Mouse (Mus musculus): Measurements from ENCODE around the gene Rpl18. TPM values are rescaled to one million over a fixed set of nuclear protein-coding genes. Genes with fewer than 3 reads are reported as not detected.

Rpl18 gene
- polyA plus RNA-seq, 1 experiment from 2014 or later = 1,469 TPM

DNA sequence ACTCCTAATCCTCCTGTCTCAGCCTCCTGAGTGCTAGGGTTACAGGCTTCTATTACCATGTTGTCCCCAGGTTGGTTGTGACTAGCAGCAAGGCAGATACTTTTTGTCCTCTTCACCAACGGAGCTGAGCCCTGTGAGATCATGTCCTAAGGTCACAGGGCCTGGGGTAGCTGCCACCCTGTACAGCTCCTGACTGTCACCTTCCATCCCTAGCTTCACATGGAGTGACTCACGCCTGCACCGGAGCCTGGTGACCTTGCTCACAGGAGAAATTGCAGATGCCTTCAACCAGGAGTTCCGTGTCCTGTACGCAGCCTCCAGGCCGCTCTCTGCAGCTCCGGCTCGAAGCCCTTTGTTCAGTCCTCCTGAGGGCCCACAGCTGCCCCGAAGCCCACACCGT, 11.2 kb downstream of the Rpl18 start:
- Histone ChIP-seq H3K9me3 (ENCODE audit: control insufficient read depth, low read length) (no peaks in the 10 kb centered on the region), H3K4me1 (replicated peaks; ENCODE audit: control insufficient read depth, insufficient read depth, low read length) (peaks cover 15% of the 10 kb centered on the region), H3K9ac (ENCODE audit: low read depth, low read length) (no peak overlapping the region), H3K4me2 (no peak overlapping the region), H3K36me3 (ENCODE audit: control insufficient read depth, insufficient read depth, low read length) (peaks cover 50% of the 10 kb centered on the region), H3K27ac (ENCODE audit: low read depth, low read length) (no peak overlapping the region), H3K27me3 (replicated peaks; ENCODE audit: control insufficient read depth, insufficient read depth, low read length) (no peaks in the 10 kb centered on the region), H3K4me3 (ENCODE audit: low read depth, low read length) (no peak overlapping the region)
- WGBS = 91% methylated on average over 10 of the region's 10 CpGs
- ATAC-seq (replicated peaks; ENCODE audit: low FRiP score) (no peak), DNase-seq (ENCODE audit: low spot score) (no peak)

- WGBS = 77% methylated on average over 3 of the region's 3 CpGs
- H3K27ac ChIP-seq (ENCODE audit: low read depth, low read length) = no peak overlapping the region
These were observed 12.4 kb downstream of the Rpl18 start for GRCm38 (mm10) chr7:45727625-45728024.

DNA sequence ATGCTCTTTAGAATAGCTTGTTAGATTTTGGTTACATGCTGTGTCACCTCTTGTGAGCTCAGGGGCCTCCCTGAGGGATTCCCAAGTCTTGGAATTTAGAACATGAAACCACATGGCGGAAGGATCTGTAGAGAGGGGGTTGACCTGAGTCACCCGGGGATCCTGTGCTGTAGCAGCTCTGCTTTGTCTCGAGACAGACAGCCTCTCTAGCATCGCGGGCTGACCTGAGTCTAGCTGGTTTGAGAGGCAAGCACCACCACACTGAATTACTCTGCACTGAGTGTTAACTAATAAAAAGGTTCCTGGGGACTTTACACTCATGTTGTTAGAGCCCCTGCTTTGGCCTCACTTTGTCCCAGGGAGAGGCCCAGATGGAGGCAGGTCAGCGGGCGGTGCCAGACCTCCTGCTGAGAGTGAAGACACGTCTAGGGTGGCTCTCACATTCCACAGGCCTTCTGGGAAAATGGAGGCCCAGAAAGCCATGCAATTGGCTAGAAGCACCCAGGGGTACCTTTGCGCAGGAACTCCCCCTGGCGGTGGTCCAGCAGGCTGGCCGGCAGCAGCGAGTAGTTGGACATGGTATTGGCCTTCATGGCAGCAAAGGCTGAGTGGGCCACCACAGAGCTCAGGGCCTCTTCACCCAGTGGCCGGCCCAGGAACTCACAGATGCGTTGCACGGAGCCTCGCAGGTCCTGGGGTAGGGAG, 15.6 kb downstream of the Rpl18 start:
- Histone ChIP-seq H3K9ac (ENCODE audit: low read depth, low read length) (no peak overlapping the region), H3K4me1 (replicated peaks; ENCODE audit: control insufficient read depth, insufficient read depth, low read length) (peaks cover 15% of the 10 kb centered on the region), H3K4me3 (ENCODE audit: low read depth, low read length) (no peak overlapping the region), H3K36me3 (ENCODE audit: control insufficient read depth, insufficient read depth, low read length) (peaks cover 13% of the 10 kb centered on the region; the same call in 1 of the 2 replicates), H3K27me3 (replicated peaks; ENCODE audit: control insufficient read depth, insufficient read depth, low read length) (no peaks in the 10 kb centered on the region), H3K9me3 (ENCODE audit: control insufficient read depth, low read length) (no peaks in the 10 kb centered on the region), H3K27ac (ENCODE audit: low read depth, low read length) (no peak overlapping the region), H3K4me2 (no peak overlapping the region)
- ATAC-seq (replicated peaks; ENCODE audit: low FRiP score) (peak; percentile 34), DNase-seq (ENCODE audit: low spot score) (peak; percentile 75)
- WGBS = 23% methylated on average over 16 of the region's 16 CpGs

More at GRCm38 (mm10) chr7:45727625-45728024, 12.4 kb downstream of the Rpl18 start:
- no peaks in the 10 kb centered on the region for H3K27me3 ChIP-seq (replicated peaks; ENCODE audit: control insufficient read depth, insufficient read depth, low read length)
- H3K36me3 ChIP-seq (ENCODE audit: control insufficient read depth, insufficient read depth, low read length) = peaks cover 38% of the 10 kb centered on the region
- no peak overlapping the region for H3K4me2 ChIP-seq
- ATAC-seq (replicated peaks; ENCODE audit: low FRiP score) (no peak), DNase-seq (ENCODE audit: low spot score) (no peak)
- H3K4me3 ChIP-seq (ENCODE audit: low read depth, low read length) = no peak overlapping the region
- no peak overlapping the region for H3K9ac ChIP-seq (ENCODE audit: low read depth, low read length)
- H3K9me3 ChIP-seq (ENCODE audit: control insufficient read depth, low read length) = no peaks in the 10 kb centered on the region
- peaks cover 15% of the 10 kb centered on the region for H3K4me1 ChIP-seq (replicated peaks; ENCODE audit: control insufficient read depth, insufficient read depth, low read length)

DNA sequence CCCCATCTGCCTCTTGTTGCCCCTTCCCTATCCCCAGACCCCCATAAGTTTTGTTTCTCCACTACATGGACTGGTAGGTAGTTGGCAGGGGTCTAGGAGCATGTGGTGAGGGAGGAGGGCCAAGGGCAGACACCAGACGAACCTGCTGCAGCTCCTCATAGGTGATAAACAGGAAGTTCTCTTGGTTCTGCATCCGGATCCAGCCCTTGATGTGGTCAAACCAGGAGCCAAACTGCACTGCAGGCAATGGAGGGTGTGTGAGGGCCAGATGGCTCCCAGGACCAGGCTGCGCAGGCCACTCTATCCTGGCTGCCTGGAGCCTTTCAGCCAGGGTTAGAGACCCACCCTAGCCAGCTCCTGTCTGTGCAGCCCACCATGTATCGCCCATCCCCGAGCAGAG, 18.2 kb downstream of the Rpl18 start:
- WGBS = 69% methylated on average over 5 of the region's 5 CpGs
- Histone ChIP-seq H3K4me2 (no peak overlapping the region), H3K36me3 (ENCODE audit: control insufficient read depth, insufficient read depth, low read length) (0 out of 2 replicates have a peak, but pooled peaks cover 4% of the 10 kb centered on the region), H3K27ac (ENCODE audit: low read depth, low read length) (no peak overlapping the region), H3K27me3 (replicated peaks; ENCODE audit: control insufficient read depth, insufficient read depth, low read length) (no peaks in the 10 kb centered on the region), H3K9me3 (ENCODE audit: control insufficient read depth, low read length) (no peaks in the 10 kb centered on the region), H3K9ac (ENCODE audit: low read depth, low read length) (no peak overlapping the region), H3K4me1 (replicated peaks; ENCODE audit: control insufficient read depth, insufficient read depth, low read length) (peaks cover 15% of the 10 kb centered on the region), H3K4me3 (ENCODE audit: low read depth, low read length) (no peak overlapping the region)
- no peak for ATAC-seq (replicated peaks; ENCODE audit: low FRiP score)
- no peak for DNase-seq (ENCODE audit: low spot score)

- DNase-seq (ENCODE audit: low spot score) = peak; percentile 69
- ATAC-seq (replicated peaks; ENCODE audit: low FRiP score) = peak; percentile 76
- Histone ChIP-seq H3K27ac (ENCODE audit: low read depth, low read length) (no peak overlapping the region), H3K4me1 (replicated peaks; ENCODE audit: control insufficient read depth, insufficient read depth, low read length) (no peaks in the 10 kb centered on the region), H3K36me3 (ENCODE audit: control insufficient read depth, insufficient read depth, low read length) (no peaks in the 10 kb centered on the region), H3K4me2 (no peak overlapping the region), H3K9ac (ENCODE audit: low read depth, low read length) (no peak overlapping the region), H3K9me3 (ENCODE audit: control insufficient read depth, low read length) (no peaks in the 10 kb centered on the region), H3K27me3 (replicated peaks; ENCODE audit: control insufficient read depth, insufficient read depth, low read length) (no peaks in the 10 kb centered on the region), H3K4me3 (ENCODE audit: low read depth, low read length) (no peak overlapping the region)
- 6% methylated on average over 9 of the region's 9 CpGs for WGBS
These were observed 24.0 kb downstream of the Rpl18 start for GRCm38 (mm10) chr7:45739162-45739763.

DNA sequence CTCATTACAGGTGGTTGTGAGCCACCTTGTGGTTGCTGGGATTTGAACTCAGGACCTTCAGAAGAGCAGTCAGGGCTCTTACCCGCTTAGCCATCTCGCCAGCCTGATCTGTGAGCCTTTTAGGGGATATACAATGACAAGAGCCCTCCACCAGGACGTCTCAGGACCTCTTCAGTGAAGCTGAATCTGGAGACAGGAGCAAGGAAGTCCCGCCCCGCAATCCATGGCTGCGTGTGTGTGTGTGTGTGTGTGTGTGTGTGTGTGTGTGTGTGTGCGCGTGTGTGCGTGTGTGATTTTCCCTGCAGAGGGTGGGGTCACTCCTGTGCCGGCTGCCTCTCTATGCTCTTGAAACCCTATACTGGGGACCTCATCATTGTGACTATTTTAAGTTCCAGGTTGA, 24.6 kb downstream of the Rpl18 start:
- 72% methylated on average over 10 of the region's 10 CpGs for WGBS
- H3K36me3 ChIP-seq (ENCODE audit: control insufficient read depth, insufficient read depth, low read length) = no peaks in the 10 kb centered on the region
- H3K4me3 ChIP-seq (ENCODE audit: low read depth, low read length) = no peak overlapping the region
- DNase-seq (ENCODE audit: low spot score) (no peak), ATAC-seq (replicated peaks; ENCODE audit: low FRiP score) (no peak)
- no peak overlapping the region for H3K9ac ChIP-seq (ENCODE audit: low read depth, low read length)
- no peaks in the 10 kb centered on the region for H3K4me1 ChIP-seq (replicated peaks; ENCODE audit: control insufficient read depth, insufficient read depth, low read length)
- H3K27me3 ChIP-seq (replicated peaks; ENCODE audit: control insufficient read depth, insufficient read depth, low read length) = no peaks in the 10 kb centered on the region
- no peaks in the 10 kb centered on the region for H3K9me3 ChIP-seq (ENCODE audit: control insufficient read depth, low read length)
- H3K4me2 ChIP-seq = no peak overlapping the region
- H3K27ac ChIP-seq (ENCODE audit: low read depth, low read length) = no peak overlapping the region

DNA sequence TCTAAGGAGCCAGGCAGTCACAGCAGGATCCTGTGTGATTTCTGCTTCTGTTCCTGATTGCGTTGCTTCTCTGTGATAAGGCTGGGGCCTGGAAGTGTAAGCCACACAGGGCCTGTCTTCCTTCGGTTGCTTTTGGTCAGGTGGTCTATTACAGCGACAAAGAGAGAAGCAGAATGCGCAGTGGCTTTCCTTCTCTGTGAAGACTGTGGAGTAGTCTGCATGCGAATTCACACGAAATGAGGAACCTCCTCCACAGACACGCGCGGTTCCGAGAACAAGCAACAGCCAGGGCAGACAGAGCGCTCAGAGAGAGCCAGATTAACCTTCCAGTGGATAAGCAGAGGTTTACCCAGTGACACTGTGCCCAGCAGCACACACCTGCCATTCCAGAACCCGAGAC, 26.1 kb downstream of the Rpl18 start:
- Histone ChIP-seq H3K27ac (ENCODE audit: low read depth, low read length) (no peak overlapping the region), H3K27me3 (replicated peaks; ENCODE audit: control insufficient read depth, insufficient read depth, low read length) (no peaks in the 10 kb centered on the region), H3K4me3 (ENCODE audit: low read depth, low read length) (no peak overlapping the region; the same call in 1 of the 2 replicates), H3K9me3 (ENCODE audit: control insufficient read depth, low read length) (no peaks in the 10 kb centered on the region), H3K9ac (ENCODE audit: low read depth, low read length) (no peak overlapping the region), H3K4me2 (peak overlapping the region; percentile 61), H3K36me3 (ENCODE audit: control insufficient read depth, insufficient read depth, low read length) (no peaks in the 10 kb centered on the region), H3K4me1 (replicated peaks; ENCODE audit: control insufficient read depth, insufficient read depth, low read length) (no peaks in the 10 kb centered on the region)
- 58% methylated on average over 12 of the region's 12 CpGs for WGBS
- DNase-seq (ENCODE audit: low spot score) (no peak), ATAC-seq (replicated peaks; ENCODE audit: low FRiP score) (no peak)

DNA sequence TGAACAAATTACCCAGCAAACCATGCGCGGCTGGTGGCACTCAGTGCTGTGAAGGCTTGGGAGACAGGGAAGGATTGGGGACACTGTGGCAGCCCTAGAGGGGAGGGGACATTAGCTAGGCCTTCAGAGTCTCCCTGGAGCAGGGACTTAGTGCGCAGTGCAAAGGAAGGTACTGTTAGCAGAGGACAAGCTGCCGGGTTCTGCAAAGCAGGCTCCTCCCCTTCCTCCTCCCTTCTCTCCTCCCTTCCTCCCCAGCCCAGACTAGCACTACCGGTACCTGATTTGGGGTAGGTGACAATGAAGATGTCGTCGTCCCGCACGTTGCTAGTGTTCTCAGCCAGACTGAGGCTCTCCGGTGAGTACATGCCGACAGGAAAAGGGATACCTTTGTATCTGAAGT, 26.5 kb downstream of the Rpl18 start:
- 33% methylated on average over 11 of the region's 11 CpGs for WGBS
- Histone ChIP-seq H3K4me2 (peak overlapping the region; percentile 61), H3K9ac (ENCODE audit: low read depth, low read length) (no peak overlapping the region), H3K9me3 (ENCODE audit: control insufficient read depth, low read length) (peaks cover 3% of the 10 kb centered on the region), H3K4me1 (replicated peaks; ENCODE audit: control insufficient read depth, insufficient read depth, low read length) (no peaks in the 10 kb centered on the region), H3K27ac (ENCODE audit: low read depth, low read length) (no peak overlapping the region), H3K4me3 (ENCODE audit: low read depth, low read length) (peak overlapping the region; percentile 36), H3K36me3 (ENCODE audit: control insufficient read depth, insufficient read depth, low read length) (no peaks in the 10 kb centered on the region), H3K27me3 (replicated peaks; ENCODE audit: control insufficient read depth, insufficient read depth, low read length) (no peaks in the 10 kb centered on the region)
- 0 out of 2 replicates have a peak, but pooled peaks have one; percentile 30 for ATAC-seq (replicated peaks; ENCODE audit: low FRiP score)
- no peak for DNase-seq (ENCODE audit: low spot score)

DNA sequence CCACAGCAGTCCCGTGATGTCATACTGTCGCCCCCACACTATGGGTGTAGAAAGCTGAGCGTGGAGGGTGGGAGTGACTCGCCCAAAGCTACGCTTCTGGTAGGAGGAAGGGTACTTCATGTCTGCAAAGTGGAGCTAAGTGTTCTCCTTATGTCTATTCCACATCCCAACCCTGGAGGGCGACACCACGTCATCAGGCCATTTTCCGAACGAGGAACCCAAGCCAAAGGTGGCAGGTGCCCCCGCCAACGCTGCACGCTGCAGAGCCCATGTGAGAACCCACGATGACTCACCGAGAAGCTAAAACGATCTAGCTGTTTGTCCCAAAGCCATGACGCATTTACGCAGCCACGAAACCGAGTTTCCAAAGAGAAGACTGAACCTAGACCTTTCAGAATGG, 27.1 kb downstream of the Rpl18 start:
- H3K27ac ChIP-seq (ENCODE audit: low read depth, low read length) = no peak overlapping the region
- no peaks in the 10 kb centered on the region for H3K4me1 ChIP-seq (replicated peaks; ENCODE audit: control insufficient read depth, insufficient read depth, low read length)
- H3K4me3 ChIP-seq (ENCODE audit: low read depth, low read length) = peak overlapping the region; percentile 36
- DNase-seq (ENCODE audit: low spot score) (no peak), ATAC-seq (replicated peaks; ENCODE audit: low FRiP score) (no peak)
- H3K9me3 ChIP-seq (ENCODE audit: control insufficient read depth, low read length) = peaks cover 3% of the 10 kb centered on the region
- no peak overlapping the region for H3K9ac ChIP-seq (ENCODE audit: low read depth, low read length)
- H3K4me2 ChIP-seq = peak overlapping the region; percentile 61
- H3K36me3 ChIP-seq (ENCODE audit: control insufficient read depth, insufficient read depth, low read length) = no peaks in the 10 kb centered on the region
- H3K27me3 ChIP-seq (replicated peaks; ENCODE audit: control insufficient read depth, insufficient read depth, low read length) = no peaks in the 10 kb centered on the region
- 29% methylated on average over 19 of the region's 19 CpGs for WGBS

Data from liver, embryonic 11.5 days (tissue).